Mouse (Mus musculus) midbrain, embryonic 10.5 days (tissue): ENCODE measurements around the gene AA792892. TPM values are rescaled to one million over a fixed set of nuclear protein-coding genes. Genes with fewer than 3 reads are reported as not detected.
"Not testable (repeated sequence)": the region's sequence is repeated elsewhere in the genome, so short reads cannot be mapped to it uniquely, and the experiment has no call there.

Source experiments
- DNase-seq: peaks from one replicate; pipeline ENCODE4 v3.0.0-alpha.2; 2017; ENCODE audit warnings: low spot score
- H3K27ac ChIP-seq: fragments of 300-500 bp; sonication (generic); replicated peaks from 2 replicates; pipeline ENCODE4 v1.5.1; 2016; ENCODE audit warnings: mild to moderate bottlenecking
- H3K27me3 ChIP-seq: fragments of 300-500 bp; sonication (generic); 2 replicates; pipeline ENCODE4 v1.6.1; 2016; ENCODE audit warnings: low read depth, mild to moderate bottlenecking; ENCODE audit not compliant: poor library complexity, severe bottlenecking
- H3K36me3 ChIP-seq: fragments of 300-500 bp; sonication (generic); 2 replicates; pipeline ENCODE4 v1.6.1; 2016; ENCODE audit warnings: mild to moderate bottlenecking, moderate library complexity
- H3K4me1 ChIP-seq: fragments of 300-500 bp; sonication (generic); 2 replicates; pipeline ENCODE4 v1.6.1; 2016
- H3K4me3 ChIP-seq: fragments of 300-500 bp; sonication (generic); 2 replicates; pipeline ENCODE4 v1.5.1; 2016; ENCODE audit warnings: mild to moderate bottlenecking, moderate library complexity
- H3K9me3 ChIP-seq: fragments of 300-500 bp; sonication (generic); replicated peaks from 2 replicates; pipeline ENCODE4 v1.6.1; 2016; ENCODE audit warnings: mild to moderate bottlenecking
- WGBS: fragments of 180-500 bp; shearing (Covaris S2); methylation state at CpG from one replicate; pipeline ENCODE4 v1.1.7; 2016; 5-methylcytosine and 5-hydroxymethylcytosine counted together
- polyA plus RNA-seq: library from polyadenylated mRNA; unstranded; fragments of >200 nt; fragmentation: Nextera tagmentation; extraction: Ambion mirVana; gene quantifications from 2 replicates; pipeline ENCODE4 v1.2.1, GENCODE M21; 2016

AA792892 gene
- polyA plus RNA-seq = not detected in 2 replicates

DNA sequence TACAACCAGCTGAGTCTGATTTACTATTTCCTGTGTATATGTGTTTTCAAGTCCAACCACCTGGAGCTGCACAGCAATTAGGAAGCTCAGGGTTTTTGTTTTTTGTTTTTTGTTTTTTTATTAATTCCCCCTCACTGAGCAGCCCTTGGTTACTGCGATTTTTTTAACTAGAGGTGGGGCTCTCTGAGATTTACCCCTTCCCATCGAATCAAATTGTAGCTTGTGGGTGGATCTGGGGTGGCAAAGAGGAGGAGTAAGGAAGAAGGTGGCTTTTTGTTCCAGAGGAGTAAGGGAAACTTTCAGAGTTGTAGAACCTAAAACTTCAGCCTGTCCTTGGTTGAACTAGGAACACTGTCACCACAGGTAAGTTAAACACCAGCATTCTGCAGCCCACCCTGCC lies at the start of gene AA792892:
Gene AA792892 (plus strand): TSS at position 301 of the 400 bp plus-strand sequence.
- not testable (repeated sequence) for H3K27me3 ChIP-seq, DNase-seq, H3K4me3 ChIP-seq, H3K9me3 ChIP-seq, H3K4me1 ChIP-seq, H3K36me3 ChIP-seq, H3K27ac ChIP-seq
- WGBS = no CpG with 5 or more reads among the region's 2 CpGs

DNA sequence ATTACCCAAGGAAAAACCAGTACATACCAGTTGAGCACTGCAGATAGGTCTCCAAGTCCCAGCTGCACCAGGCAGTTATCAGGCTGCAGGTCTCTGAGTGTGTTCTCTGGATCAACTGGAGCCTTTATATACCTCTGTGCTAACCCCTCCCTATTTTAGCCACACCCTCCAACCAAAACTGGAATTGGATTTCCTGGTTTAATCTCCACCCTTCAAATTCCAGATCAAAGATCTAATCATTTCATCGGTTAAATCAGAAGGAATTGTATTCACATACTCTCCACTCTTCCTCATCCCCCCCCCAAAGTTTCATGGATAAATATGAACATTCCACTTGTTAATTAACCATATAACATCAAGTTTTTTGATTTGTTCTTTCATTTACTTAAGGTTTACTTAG lies 32.9 kb upstream of the AA792892 start, which contains the start of gene A430089I19Rik:
Gene A430089I19Rik (minus strand): TSS at position 101 of the 400 bp plus-strand sequence.
- not testable (repeated sequence) for H3K36me3 ChIP-seq, DNase-seq, H3K27ac ChIP-seq, H3K4me1 ChIP-seq, H3K9me3 ChIP-seq, H3K4me3 ChIP-seq, H3K27me3 ChIP-seq
- 90% methylated on average over 1 of the region's 1 CpGs for WGBS

DNA sequence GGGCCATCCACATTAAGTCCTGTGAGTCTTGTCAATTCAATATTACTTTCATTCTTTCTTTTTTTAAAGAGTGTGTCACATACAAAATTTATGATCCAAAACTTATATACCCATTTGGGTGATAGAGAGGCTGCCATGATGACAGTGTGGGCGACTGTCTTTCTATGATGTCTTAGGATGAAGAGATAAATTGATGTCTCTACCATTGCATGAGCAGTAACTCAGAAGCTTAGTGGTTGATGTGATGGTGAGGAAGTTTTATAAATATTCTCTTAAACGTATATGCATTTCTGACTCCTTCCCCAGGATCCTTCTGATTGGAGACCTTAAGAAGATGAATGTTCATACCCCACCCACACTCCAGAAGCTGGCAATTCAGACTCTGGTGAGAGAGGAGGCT lies 25.4 kb upstream of the AA792892 start, which contains the start of gene Gm6502:
Gene Gm6502 (plus strand): TSS at position 301 of the 400 bp plus-strand sequence.
- H3K36me3 ChIP-seq, H3K4me1 ChIP-seq, H3K27ac ChIP-seq, H3K9me3 ChIP-seq, H3K4me3 ChIP-seq, DNase-seq, H3K27me3 ChIP-seq: not testable (repeated sequence)
- WGBS = no CpG with 5 or more reads among the region's 2 CpGs

Other genes starting within 250 kb of the AA792892 start
- not detected in 2 replicates for gene Gm3106, start 121.7 kb upstream of the AA792892 start, polyA plus RNA-seq
- 0.07 TPM in 1 of 2 replicates, not detected in the other for gene A430089I19Rik, start 33.0 kb upstream of the AA792892 start, polyA plus RNA-seq
- gene Gm6502, start 25.3 kb upstream of the AA792892 start, polyA plus RNA-seq = not detected in 2 replicates
- not detected in 2 replicates for gene Gm7682, start 106.0 kb downstream of the AA792892 start, polyA plus RNA-seq
- gene Gm3139, start 186.5 kb downstream of the AA792892 start, polyA plus RNA-seq = not detected in 2 replicates